Mouse (Mus musculus) MEL (cell line): ENCODE results near the gene Casp14. TPM values are rescaled to one million over a fixed set of nuclear protein-coding genes. Genes with fewer than 3 reads are reported as not detected.

Source experiments
- DNase-seq: peaks from one replicate; pipeline ENCODE4 v3.0.0; 2011; ENCODE audit warnings: low read depth, low spot score
- H3K27ac ChIP-seq: 2 replicates; pipeline ENCODE4 v1.5.1; 2012; ENCODE audit warnings: low read depth, mild to moderate bottlenecking, control low read depth, low read length, moderate library complexity; ENCODE audit not compliant: control insufficient read depth
- H3K27me3 ChIP-seq, 2 experiments: fragments of 150-350 bp in 1 of 2; sonication (generic) in 1 of 2; 2 replicates each; pipeline ENCODE4 v1.6.1; 2012; ENCODE audit warnings: low read length in 2 of 2, mild to moderate bottlenecking in 2 of 2, improper control_type of control experiment in 1 of 2, moderate library complexity in 1 of 2; ENCODE audit not compliant: insufficient read depth in 2 of 2, control insufficient read depth in 1 of 2
- H3K36me3 ChIP-seq, 2 experiments: 2 replicates each; pipeline ENCODE4 v1.6.1; 2012 to 2014; ENCODE audit warnings: low read length in 2 of 2, improper control_type of control experiment in 1 of 2, inconsistent platforms in 1 of 2, mild to moderate bottlenecking in 1 of 2; ENCODE audit not compliant: insufficient read depth in 2 of 2, control insufficient read depth in 1 of 2
- H3K4me1 ChIP-seq, 2 experiments: fragments of 150-350 bp in 1 of 2; sonication (generic) in 1 of 2; 2 replicates each; pipeline ENCODE4 v1.6.1; 2012; ENCODE audit warnings: low read length in 2 of 2, improper control_type of control experiment in 1 of 2, mild to moderate bottlenecking in 1 of 2; ENCODE audit not compliant: insufficient read depth in 2 of 2, control insufficient read depth in 1 of 2
- H3K4me3 ChIP-seq, 2 experiments: fragments of 150-350 bp in 1 of 2; sonication (generic) in 1 of 2; 2 replicates each; pipeline ENCODE4 v1.5.1; 2012; ENCODE audit warnings: low read depth in 2 of 2, low read length in 2 of 2, mild to moderate bottlenecking in 2 of 2, moderate library complexity in 2 of 2, control low read depth in 1 of 2, improper control_type of control experiment in 1 of 2; ENCODE audit not compliant: control insufficient read depth in 1 of 2, insufficient read depth in 1 of 2
- H3K79me2 ChIP-seq: 2 replicates; pipeline ENCODE4 v1.6.1; 2012; ENCODE audit warnings: mild to moderate bottlenecking, low read length, moderate library complexity; ENCODE audit not compliant: control insufficient read depth, poor library complexity, insufficient read depth
- H3K9ac ChIP-seq: 2 replicates; pipeline ENCODE4 v1.6.1; 2012; ENCODE audit warnings: low read depth, mild to moderate bottlenecking, control low read depth, low read length, moderate library complexity; ENCODE audit not compliant: control insufficient read depth, poor library complexity, severe bottlenecking
- H3K9me3 ChIP-seq: fragments of 150-350 bp; sonication (generic); replicated peaks from 2 replicates; pipeline ENCODE4 v1.6.1; 2012; ENCODE audit warnings: mild to moderate bottlenecking, low read length, improper control_type of control experiment, moderate library complexity; ENCODE audit not compliant: insufficient read depth
- CHD1 ChIP-seq: IDR thresholded peaks from 2 replicates; pipeline ENCODE4 v1.6.1; 2012; ENCODE audit warnings: low read depth, mild to moderate bottlenecking, inconsistent platforms, low read length, improper control_type of control experiment
- CHD2 ChIP-seq: IDR thresholded peaks from 2 replicates; pipeline ENCODE4 v1.6.1; 2011; ENCODE audit warnings: low read length, improper control_type of control experiment
- E2F4 ChIP-seq: IDR thresholded peaks from 2 replicates; pipeline ENCODE4 v1.6.1; 2011; ENCODE audit warnings: low read depth, low read length, improper control_type of control experiment, borderline replicate concordance
- ELF1 ChIP-seq: IDR thresholded peaks from 2 replicates; pipeline ENCODE4 v1.6.1; 2014; ENCODE audit warnings: low read depth, mild to moderate bottlenecking, inconsistent platforms, low read length, improper control_type of control experiment, moderate library complexity
- GABPA ChIP-seq: IDR thresholded peaks from 2 replicates; pipeline ENCODE4 v1.6.1; 2012; ENCODE audit warnings: low read depth, mild to moderate bottlenecking, inconsistent platforms, low read length, improper control_type of control experiment, moderate library complexity
- GATA1 ChIP-seq: IDR thresholded peaks from 2 replicates; pipeline ENCODE4 v1.6.1; 2011; ENCODE audit warnings: low read depth, low read length, improper control_type of control experiment
- JUND ChIP-seq: IDR thresholded peaks from 2 replicates; pipeline ENCODE4 v1.6.1; 2011; ENCODE audit warnings: low read depth, mild to moderate bottlenecking, improper control_type of control experiment, low read length
- MAFK ChIP-seq: IDR thresholded peaks from 2 replicates; pipeline ENCODE4 v1.6.1; 2011; ENCODE audit warnings: low read depth, mild to moderate bottlenecking, low read length, improper control_type of control experiment, borderline replicate concordance
- MAX ChIP-seq: IDR thresholded peaks from 2 replicates; pipeline ENCODE4 v1.6.1; 2011; ENCODE audit warnings: low read length, improper control_type of control experiment
- MAZ ChIP-seq: IDR thresholded peaks from 2 replicates; pipeline ENCODE4 v1.6.1; 2012; ENCODE audit warnings: low read depth, mild to moderate bottlenecking, inconsistent platforms, low read length, improper control_type of control experiment
- MXI1 ChIP-seq: IDR thresholded peaks from 2 replicates; pipeline ENCODE4 v1.6.1; 2011; ENCODE audit warnings: mild to moderate bottlenecking, low read depth, low read length, improper control_type of control experiment
- POLR2A ChIP-seq, 2 experiments: IDR thresholded peaks; 2 replicates each; pipeline ENCODE4 v1.6.1; 2011 to 2012; ENCODE audit warnings: low read length in 2 of 2, mild to moderate bottlenecking in 2 of 2, control low read depth in 1 of 2, improper control_type of control experiment in 1 of 2, low read depth in 1 of 2, moderate library complexity in 1 of 2; ENCODE audit not compliant: control insufficient read depth in 1 of 2, insufficient read depth in 1 of 2, poor library complexity in 1 of 2
- POLR2AphosphoS2 ChIP-seq: IDR thresholded peaks from 2 replicates; pipeline ENCODE4 v1.6.1; 2011; ENCODE audit warnings: low read length, improper control_type of control experiment
- POLR2AphosphoS5 ChIP-seq: IDR thresholded peaks from 2 replicates; pipeline ENCODE4 v1.6.1; 2012; ENCODE audit warnings: low read depth, borderline replicate concordance, mild to moderate bottlenecking, inconsistent platforms, low read length, moderate library complexity, mixed read lengths
- RCOR1 ChIP-seq: IDR thresholded peaks from 2 replicates; pipeline ENCODE4 v1.6.1; 2012; ENCODE audit warnings: low read depth, mild to moderate bottlenecking, inconsistent platforms, low read length, improper control_type of control experiment
- SIN3A ChIP-seq: IDR thresholded peaks from 2 replicates; pipeline ENCODE4 v1.6.1; 2012; ENCODE audit warnings: low read length, improper control_type of control experiment, inconsistent platforms
- SMC3 ChIP-seq: IDR thresholded peaks from 2 replicates; pipeline ENCODE4 v1.6.1; 2011; ENCODE audit warnings: low read depth, low read length, improper control_type of control experiment
- TCF12 ChIP-seq: IDR thresholded peaks from 2 replicates; pipeline ENCODE4 v1.6.1; 2014; ENCODE audit warnings: low read depth, mild to moderate bottlenecking, inconsistent platforms, low read length, improper control_type of control experiment, moderate library complexity
- UBTF ChIP-seq: IDR thresholded peaks from 2 replicates; pipeline ENCODE4 v1.6.1; 2012; ENCODE audit warnings: low read depth, mild to moderate bottlenecking, inconsistent platforms, low read length, improper control_type of control experiment, moderate library complexity, borderline replicate concordance; ENCODE audit not compliant: insufficient read depth
- USF2 ChIP-seq, 2 experiments: IDR thresholded peaks; 2 replicates each; pipeline ENCODE4 v1.6.1; 2011 to 2012; ENCODE audit warnings: improper control_type of control experiment in 2 of 2, low read length in 2 of 2, borderline replicate concordance in 1 of 2, inconsistent platforms in 1 of 2, low read depth in 1 of 2, mild to moderate bottlenecking in 1 of 2; ENCODE audit not compliant: insufficient read depth in 1 of 2
- ZC3H11A ChIP-seq: IDR thresholded peaks from 2 replicates; pipeline ENCODE4 v1.6.1; 2012; ENCODE audit warnings: low read depth, mild to moderate bottlenecking, inconsistent platforms, low read length, improper control_type of control experiment
- ZKSCAN1 ChIP-seq: IDR thresholded peaks from 2 replicates; pipeline ENCODE4 v1.6.1; 2012; ENCODE audit warnings: low read depth, mild to moderate bottlenecking, inconsistent platforms, low read length, improper control_type of control experiment, moderate library complexity
- ZMIZ1 ChIP-seq: IDR thresholded peaks from 2 replicates; pipeline ENCODE4 v1.6.1; 2012; ENCODE audit warnings: low read depth, mild to moderate bottlenecking, inconsistent platforms, low read length, improper control_type of control experiment, moderate library complexity
- ZNF384 ChIP-seq: IDR thresholded peaks from 2 replicates; pipeline ENCODE4 v1.6.1; 2012; ENCODE audit warnings: low read depth, mild to moderate bottlenecking, inconsistent platforms, low read length, improper control_type of control experiment
- polyA plus RNA-seq, 2 experiments: library from polyadenylated mRNA; stranded (reverse) in 1 of 2; unstranded in 1 of 2; fragments of >175 nt in 1 of 2; fragments of >200 nt in 1 of 2; gene quantifications; 2 replicates each; pipeline versions ENCODE4 v1.2.1 to v1.2.4; 2012; ENCODE audit warnings: low replicate concordance in 2 of 2, low read depth in 1 of 2; ENCODE audit not compliant: insufficient read length in 2 of 2, insufficient read depth in 1 of 2, missing spikeins in 1 of 2
- total RNA-seq: library from RNA; depleted of rRNA; stranded (reverse); fragments of 300-350 nt; gene quantifications from 2 replicates; pipeline ENCODE4 v1.2.3, GENCODE M21; 2012

Gene Casp14
- total and polyA plus RNA-seq, 3 experiments = not detected

- no peak for DNase-seq
- no peak overlapping the region for H3K9ac ChIP-seq
These were observed 4.6 kb upstream of the Casp14 start for GRCm38 (mm10) chr10:78722654-78723053.

GRCm38 (mm10) chr10:78722036-78722435 is 3.9 kb upstream of the Casp14 start:
- Histone ChIP-seq H3K9me3 (no peaks in the 10 kb centered on the region), H3K36me3 (no peaks in the 10 kb centered on the region)
- no peak for TF ChIP-seq UBTF
- TF ChIP-seq TCF12 = no peak
- TF ChIP-seq JUND = no peak
- TF ChIP-seq ELF1 = no peak
- TF ChIP-seq POLR2AphosphoS5 = no peak
- no peak for TF ChIP-seq ZC3H11A
- TF ChIP-seq ZKSCAN1 = no peak
- no peak for TF ChIP-seq POLR2A (IDR thresholded peaks at IDR 0.05; ENCODE audit: control insufficient read depth in 1 of 2, insufficient read depth in 1 of 2, low read depth in 1 of 2, low read length in 2 of 2, poor library complexity in 1 of 2)
- no peak for TF ChIP-seq CHD2
- no peak for TF ChIP-seq USF2 (IDR thresholded peaks at IDR 0.05; ENCODE audit: borderline replicate concordance in 1 of 2, insufficient read depth in 1 of 2, low read depth in 1 of 2, low read length in 2 of 2)
- no peak for TF ChIP-seq MAFK
- TF ChIP-seq MAZ = no peak
- TF ChIP-seq MAX = no peak
- no peak for TF ChIP-seq MXI1
- TF ChIP-seq SMC3 = no peak
- TF ChIP-seq ZMIZ1 = no peak
- TF ChIP-seq GATA1 = no peak
- TF ChIP-seq, all 39 proteins: peak for 0
- DNase-seq = no peak
- Histone ChIP-seq H3K9ac (no peak overlapping the region), H3K4me3 (no peak overlapping the region), H3K27me3 (no peaks in the 10 kb centered on the region), H3K79me2 (no peaks in the 10 kb centered on the region), H3K27ac (no peak overlapping the region), H3K4me1 (no peaks in the 10 kb centered on the region)

More at GRCm38 (mm10) chr10:78722654-78723053, 4.6 kb upstream of the Casp14 start:
- Histone ChIP-seq H3K9me3 (no peaks in the 10 kb centered on the region), H3K4me1 (no peaks in the 10 kb centered on the region), H3K27ac (no peak overlapping the region), H3K79me2 (no peaks in the 10 kb centered on the region), H3K36me3 (no peaks in the 10 kb centered on the region), H3K27me3 (no peaks in the 10 kb centered on the region), H3K4me3 (no peak overlapping the region)
- TF ChIP-seq JUND = no peak
- no peak for TF ChIP-seq ZC3H11A
- TF ChIP-seq RCOR1 = no peak
- no peak for TF ChIP-seq E2F4
- no peak for TF ChIP-seq POLR2AphosphoS2
- TF ChIP-seq ZKSCAN1 = no peak
- no peak for TF ChIP-seq GATA1
- no peak for TF ChIP-seq CHD1
- TF ChIP-seq POLR2A (IDR thresholded peaks at IDR 0.05; ENCODE audit: control insufficient read depth in 1 of 2, insufficient read depth in 1 of 2, low read depth in 1 of 2, low read length in 2 of 2, poor library complexity in 1 of 2) = no peak
- no peak for TF ChIP-seq GABPA
- no peak for TF ChIP-seq MAX
- no peak for TF ChIP-seq ZNF384
- no peak for TF ChIP-seq SMC3
- TF ChIP-seq CHD2 = no peak
- no peak for TF ChIP-seq USF2 (IDR thresholded peaks at IDR 0.05; ENCODE audit: borderline replicate concordance in 1 of 2, insufficient read depth in 1 of 2, low read depth in 1 of 2, low read length in 2 of 2)
- TF ChIP-seq SIN3A = no peak
- TF ChIP-seq MXI1 = no peak
